Mouse (Mus musculus) heart, embryonic 14.5 days (tissue): ENCODE results near the gene Hap1. TPM values are rescaled to one million over a fixed set of nuclear protein-coding genes. Genes with fewer than 3 reads are reported as not detected.

ENCODE experiments used
- ATAC-seq: fragments of 200-750 bp; cut with Nextera tagmentation; 2 replicates; pipeline ENCODE4 v1.8.0; 2017; ENCODE audit warnings: low read depth, moderate TSS enrichment; ENCODE audit not compliant: insufficient number of reproducible peaks, insufficient read depth, low FRiP score
- H3K27ac ChIP-seq, 2 experiments: fragments of 200-500 bp in 1 of 2; fragments of 300-500 bp in 1 of 2; sonication (generic) in 1 of 2; replicated peaks in 1 of 2; 2 replicates each; pipeline ENCODE4 v1.5.1; 2012 to 2014; ENCODE audit warnings: low read depth in 2 of 2, low read length in 2 of 2, control low read depth in 1 of 2, mild to moderate bottlenecking in 1 of 2, mixed read lengths in 1 of 2; ENCODE audit not compliant: control insufficient read depth in 1 of 2, insufficient read depth in 1 of 2
- H3K27me3 ChIP-seq: fragments of 300-500 bp; sonication (generic); 2 replicates; pipeline ENCODE4 v1.6.1; 2014; ENCODE audit warnings: mild to moderate bottlenecking, low read length, control low read depth; ENCODE audit not compliant: control insufficient read depth, insufficient read depth
- H3K36me3 ChIP-seq: fragments of 300-500 bp; sonication (generic); 2 replicates; pipeline ENCODE4 v1.6.1; 2014; ENCODE audit warnings: mild to moderate bottlenecking, control low read depth, low read length, mixed read lengths; ENCODE audit not compliant: control insufficient read depth, insufficient read depth
- H3K4me1 ChIP-seq, 2 experiments: fragments of 200-500 bp in 1 of 2; fragments of 300-500 bp in 1 of 2; sonication (generic) in 1 of 2; 2 replicates each; pipeline ENCODE4 v1.6.1; 2012 to 2014; ENCODE audit warnings: low read length in 2 of 2, control low read depth in 1 of 2, mixed read lengths in 1 of 2; ENCODE audit not compliant: control insufficient read depth in 2 of 2, insufficient read depth in 2 of 2
- H3K4me2 ChIP-seq: fragments of 300-500 bp; sonication (generic); 2 replicates; pipeline ENCODE4 v1.6.1; 2014; ENCODE audit warnings: mild to moderate bottlenecking, low read length
- H3K4me3 ChIP-seq, 2 experiments: fragments of 200-500 bp in 1 of 2; fragments of 300-500 bp in 1 of 2; sonication (generic) in 1 of 2; 2 replicates each; pipeline ENCODE4 v1.5.1; 2012 to 2014; ENCODE audit warnings: low read length in 2 of 2, mild to moderate bottlenecking in 2 of 2, control low read depth in 1 of 2, low read depth in 1 of 2, moderate library complexity in 1 of 2; ENCODE audit not compliant: control insufficient read depth in 1 of 2, insufficient read depth in 1 of 2
- H3K9ac ChIP-seq: fragments of 300-500 bp; sonication (generic); 2 replicates; pipeline ENCODE4 v1.6.1; 2014; ENCODE audit warnings: mild to moderate bottlenecking, low read length
- H3K9me3 ChIP-seq: fragments of 300-500 bp; sonication (generic); 2 replicates; pipeline ENCODE4 v1.6.1; 2016; ENCODE audit warnings: low read length, control low read depth; ENCODE audit not compliant: control insufficient read depth
- WGBS: fragments of 180-500 bp; shearing (Covaris S2); extraction: QIAGEN DNeasy Blood & Tissue Kit; methylation state at CpG from one replicate; pipeline ENCODE4 v1.1.7; 2014; 5-methylcytosine and 5-hydroxymethylcytosine counted together
- polyA plus RNA-seq: library from polyadenylated mRNA; unstranded; fragments of >200 nt; fragmentation: Nextera tagmentation; extraction: Ambion mirVana; gene quantifications from 2 replicates; pipeline ENCODE4 v1.2.1, GENCODE M21; 2014

Gene Hap1
- polyA plus RNA-seq, 1 experiment from 2014 or later: 4.3 TPM

DNA sequence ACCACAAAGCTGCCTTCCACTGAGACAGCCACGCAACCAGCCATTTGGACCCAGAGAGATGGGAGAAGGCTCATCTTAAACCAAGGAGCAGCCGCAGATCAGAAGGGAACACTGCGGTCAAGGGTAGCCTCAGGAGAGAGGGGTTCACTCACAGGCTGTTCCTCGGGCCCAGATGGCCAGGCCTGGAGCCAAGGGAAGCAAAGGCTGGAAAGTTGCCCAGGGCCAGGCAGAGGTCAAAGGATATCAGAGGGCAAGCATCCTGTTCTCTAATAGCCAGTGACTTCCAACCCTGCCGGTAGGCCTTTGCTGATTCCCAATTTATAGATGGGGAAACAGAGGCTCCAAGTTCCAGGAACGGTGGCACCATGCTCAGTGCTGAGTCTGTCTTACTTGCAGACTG lies 32.7 kb upstream of the Hap1 start:
- Histone ChIP-seq H3K4me2 (peak overlapping the region; percentile 55), H3K27ac (peak overlapping the region; percentile 47 to 86), H3K27me3 (no peaks in the 10 kb centered on the region), H3K36me3 (peaks cover 39% of the 10 kb centered on the region), H3K4me1 (peaks cover 64 to 72% of the 10 kb centered on the region in 2 experiments), H3K4me3 (no peak overlapping the region), H3K9me3 (no peaks in the 10 kb centered on the region), H3K9ac (peak overlapping the region; percentile 52)
- no peak for ATAC-seq
- WGBS: 39% methylated on average over 6 of the region's 6 CpGs

DNA sequence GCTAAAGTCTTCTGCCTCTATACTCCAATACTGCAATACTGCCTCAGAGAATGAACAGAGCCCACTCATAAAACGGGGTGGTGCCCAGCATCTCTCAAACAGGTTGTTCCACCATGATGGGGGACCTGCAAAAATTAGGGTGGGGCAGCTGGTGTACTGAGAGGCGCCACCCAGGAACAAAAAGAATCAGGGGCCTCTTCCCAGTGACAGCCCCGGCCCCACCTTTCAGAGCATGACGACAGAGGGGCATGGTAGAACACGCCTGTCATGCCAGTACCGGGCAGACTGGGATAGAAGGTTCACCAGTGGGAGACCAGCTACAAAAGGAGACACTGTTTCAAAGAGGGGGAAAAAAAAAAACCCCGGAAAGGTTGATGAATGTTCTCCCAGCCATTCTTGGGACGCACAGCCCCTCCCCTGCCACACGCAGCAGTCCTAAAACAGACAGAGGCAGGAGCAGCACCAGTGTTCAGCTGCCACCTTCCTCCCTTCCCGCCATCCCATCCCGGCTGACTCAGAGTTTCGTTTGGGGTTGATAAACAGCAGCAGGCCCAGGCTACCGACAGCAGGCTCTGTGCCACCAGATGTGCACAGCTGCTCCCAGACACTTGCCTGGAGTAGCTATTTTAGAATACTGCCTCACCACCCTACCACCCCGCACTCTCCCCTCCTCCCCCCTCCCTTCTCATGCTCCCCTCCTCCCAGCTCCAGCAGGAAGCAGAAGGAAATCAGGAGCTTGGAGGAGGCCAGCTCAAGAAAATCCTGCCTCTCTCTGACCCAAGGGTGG lies 31.9 kb upstream of the Hap1 start:
- H3K4me1 ChIP-seq: peaks cover 58 to 64% of the 10 kb centered on the region in 2 experiments
- 23% methylated on average over 14 of the region's 14 CpGs for WGBS
- H3K9ac ChIP-seq: peak overlapping the region; percentile 52
- H3K27me3 ChIP-seq: no peaks in the 10 kb centered on the region
- no peaks in the 10 kb centered on the region for H3K9me3 ChIP-seq
- peaks cover 42% of the 10 kb centered on the region for H3K36me3 ChIP-seq
- peak overlapping the region; percentile 47 to 86 for H3K27ac ChIP-seq
- ATAC-seq: peak; percentile 54
- no peak overlapping the region for H3K4me3 ChIP-seq
- H3K4me2 ChIP-seq: peak overlapping the region; percentile 55

DNA sequence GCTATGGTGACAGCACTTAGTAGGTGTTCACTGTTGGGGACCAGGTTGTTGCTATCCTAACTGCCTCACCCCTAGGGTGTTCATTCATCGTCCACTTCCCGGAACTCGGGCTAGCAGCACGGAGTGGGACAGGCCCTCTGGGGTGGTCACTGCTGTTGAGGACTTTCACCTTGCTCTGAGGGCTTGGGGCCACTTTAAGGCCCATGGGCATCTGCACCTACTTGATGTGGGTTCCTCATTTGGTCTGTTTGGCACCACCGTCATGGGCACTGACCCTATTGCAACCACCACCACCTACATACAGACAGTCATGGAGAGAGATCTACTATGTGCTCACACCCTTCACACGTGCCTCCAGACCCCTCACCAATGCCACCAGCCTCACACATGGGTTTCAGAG lies 31.2 kb upstream of the Hap1 start:
- ATAC-seq: no peak
- H3K4me3 ChIP-seq: no peak overlapping the region
- WGBS: 88% methylated on average over 6 of the region's 6 CpGs
- H3K9ac ChIP-seq: peak overlapping the region; percentile 52; the same call in 1 of the 2 replicates
- H3K36me3 ChIP-seq: peaks cover 43% of the 10 kb centered on the region
- no peaks in the 10 kb centered on the region for H3K9me3 ChIP-seq
- peak overlapping the region; percentile 34 to 86; a peak in 3 of 4 replicates for H3K27ac ChIP-seq
- no peaks in the 10 kb centered on the region for H3K27me3 ChIP-seq
- peaks cover 53 to 58% of the 10 kb centered on the region in 2 experiments for H3K4me1 ChIP-seq
- H3K4me2 ChIP-seq: peak overlapping the region; percentile 55; the same call in 1 of the 2 replicates

- Histone ChIP-seq H3K27ac (peak overlapping the region in 1 of 2 experiments; percentile 86; a peak in 1 of 4 replicates), H3K4me2 (no peak overlapping the region), H3K36me3 (peaks cover 48% of the 10 kb centered on the region), H3K9me3 (no peaks in the 10 kb centered on the region), H3K4me3 (no peak overlapping the region), H3K4me1 (peaks cover 50 to 52% of the 10 kb centered on the region in 2 experiments), H3K27me3 (no peaks in the 10 kb centered on the region), H3K9ac (no peak overlapping the region)
- WGBS: 63% methylated on average over 5 of the region's 5 CpGs
- no peak for ATAC-seq
Measured at GRCm38 (mm10) chr11:100386586-100386985, 30.7 kb upstream of the Hap1 start.

GRCm38 (mm10) chr11:100385016-100385415 lies 29.1 kb upstream of the Hap1 start:
- ATAC-seq: no peak
- Histone ChIP-seq H3K27ac (no peak overlapping the region), H3K9me3 (no peaks in the 10 kb centered on the region), H3K4me3 (no peak overlapping the region), H3K4me2 (no peak overlapping the region), H3K27me3 (no peaks in the 10 kb centered on the region), H3K36me3 (peaks cover 63% of the 10 kb centered on the region), H3K4me1 (peaks cover 35 to 37% of the 10 kb centered on the region in 2 experiments), H3K9ac (no peak overlapping the region)
- 96% methylated on average over 3 of the region's 3 CpGs for WGBS

DNA sequence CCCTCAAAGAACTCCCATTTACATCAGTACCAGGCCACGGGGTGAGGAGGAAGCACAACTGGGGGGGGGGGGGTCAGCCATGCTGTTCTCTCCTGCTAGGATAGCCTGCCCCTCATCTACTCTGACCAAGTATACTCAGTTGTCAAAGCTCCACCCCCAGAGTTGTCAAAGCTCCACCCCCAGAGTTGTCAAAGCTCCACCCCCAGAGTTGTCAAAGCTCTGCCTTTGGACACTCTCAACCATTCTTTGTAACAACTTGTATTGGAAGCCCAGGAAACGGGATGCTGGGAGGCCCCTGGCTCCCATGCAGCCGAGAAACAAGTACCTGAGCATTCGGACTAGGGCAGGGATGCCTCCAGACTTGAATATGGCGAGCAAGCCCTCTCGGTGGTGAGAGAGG lies 26.8 kb upstream of the Hap1 start:
- Histone ChIP-seq H3K36me3 (peaks cover 87% of the 10 kb centered on the region), H3K27ac (no peak overlapping the region), H3K9ac (no peak overlapping the region), H3K4me1 (peaks cover 13 to 15% of the 10 kb centered on the region in 2 experiments), H3K27me3 (no peaks in the 10 kb centered on the region), H3K9me3 (no peaks in the 10 kb centered on the region), H3K4me2 (no peak overlapping the region), H3K4me3 (no peak overlapping the region)
- no peak for ATAC-seq
- 76% methylated on average over 6 of the region's 6 CpGs for WGBS

DNA sequence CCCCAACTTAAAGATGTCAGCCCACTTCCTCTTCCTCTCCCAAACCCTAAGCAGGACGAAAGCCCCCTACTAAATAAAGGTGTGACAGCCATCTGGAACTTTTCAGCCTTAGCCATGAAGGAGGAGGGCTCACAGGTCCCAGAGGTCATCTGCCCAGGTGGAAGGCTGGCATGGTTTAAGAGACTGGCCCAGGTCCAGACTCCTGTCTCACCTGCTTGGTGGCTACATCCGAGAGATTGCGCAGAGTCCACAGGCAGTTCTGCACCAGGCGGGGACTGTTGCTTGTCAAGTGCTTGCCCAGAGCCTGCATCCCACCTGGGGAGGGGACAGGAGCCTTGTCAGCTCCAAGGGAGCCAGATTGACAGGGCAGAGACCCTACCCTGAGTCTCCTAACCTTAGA lies 23.4 kb upstream of the Hap1 start:
- ATAC-seq: no peak
- WGBS: 76% methylated on average over 4 of the region's 4 CpGs
- no peak overlapping the region for H3K9ac ChIP-seq
- no peak overlapping the region for H3K27ac ChIP-seq
- H3K36me3 ChIP-seq: peaks cover 99% of the 10 kb centered on the region
- no peaks in the 10 kb centered on the region for H3K9me3 ChIP-seq
- H3K4me1 ChIP-seq: no peaks in the 10 kb centered on the region
- no peak overlapping the region for H3K4me2 ChIP-seq
- no peak overlapping the region for H3K4me3 ChIP-seq
- no peaks in the 10 kb centered on the region for H3K27me3 ChIP-seq
